Mouse (Mus musculus) kidney, embryonic 14.5 days (tissue): ENCODE results near the gene Rp9. TPM values are rescaled to one million over a fixed set of nuclear protein-coding genes. Genes with fewer than 3 reads are reported as not detected.
"Not testable (repeated sequence)": the region's sequence is repeated elsewhere in the genome, so short reads cannot be mapped to it uniquely, and the experiment has no call there.

Experiments used
- ATAC-seq: fragments of 200-750 bp; cut with Nextera tagmentation; 2 replicates; pipeline ENCODE4 v1.8.0; 2017; ENCODE audit warnings: moderate number of reproducible peaks, mild to moderate bottlenecking, moderate TSS enrichment, moderate library complexity; ENCODE audit not compliant: low FRiP score, low TSS enrichment
- H3K27ac ChIP-seq: fragments of 300-500 bp; sonication (generic); 2 replicates; pipeline ENCODE4 v1.5.1; 2014; ENCODE audit warnings: low read depth, mild to moderate bottlenecking, low read length, moderate library complexity, mixed read lengths
- H3K27me3 ChIP-seq: fragments of 300-500 bp; sonication (generic); 2 replicates; pipeline ENCODE4 v1.6.1; 2014; ENCODE audit warnings: mild to moderate bottlenecking, low read length; ENCODE audit not compliant: control insufficient read depth, insufficient read depth
- H3K36me3 ChIP-seq: fragments of 300-500 bp; sonication (generic); 2 replicates; pipeline ENCODE4 v1.6.1; 2014; ENCODE audit warnings: low read length, mixed read lengths; ENCODE audit not compliant: control insufficient read depth, insufficient read depth
- H3K4me1 ChIP-seq: fragments of 300-500 bp; sonication (generic); 2 replicates; pipeline ENCODE4 v1.6.1; 2014; ENCODE audit warnings: low read length, mixed read lengths; ENCODE audit not compliant: control insufficient read depth, insufficient read depth
- H3K4me2 ChIP-seq: fragments of 300-500 bp; sonication (generic); replicated peaks from 2 replicates; pipeline ENCODE4 v1.6.1; 2014; ENCODE audit warnings: low read depth, mild to moderate bottlenecking, low read length
- H3K4me3 ChIP-seq: fragments of 300-500 bp; sonication (generic); 2 replicates; pipeline ENCODE4 v1.5.1; 2014; ENCODE audit warnings: mild to moderate bottlenecking, low read length
- H3K9ac ChIP-seq: fragments of 300-500 bp; sonication (generic); 2 replicates; pipeline ENCODE4 v1.6.1; 2014; ENCODE audit warnings: low read depth, mild to moderate bottlenecking, low read length, moderate library complexity
- H3K9me3 ChIP-seq: fragments of 300-500 bp; sonication (generic); 2 replicates; pipeline ENCODE4 v1.6.1; 2016; ENCODE audit warnings: low read length; ENCODE audit not compliant: control insufficient read depth
- WGBS: fragments of 180-500 bp; shearing (Covaris S2); extraction: QIAGEN DNeasy Blood & Tissue Kit; methylation state at CpG from one replicate; pipeline ENCODE4 v1.1.7; 2014; 5-methylcytosine and 5-hydroxymethylcytosine counted together
- polyA plus RNA-seq: library from polyadenylated mRNA; unstranded; fragments of >200 nt; fragmentation: Nextera tagmentation; extraction: Ambion mirVana; gene quantifications from 2 replicates; pipeline ENCODE4 v1.2.1, GENCODE M21; 2014

Gene Rp9
- polyA plus RNA-seq, 1 experiment from 2014 or later, result 72.1 TPM

DNA sequence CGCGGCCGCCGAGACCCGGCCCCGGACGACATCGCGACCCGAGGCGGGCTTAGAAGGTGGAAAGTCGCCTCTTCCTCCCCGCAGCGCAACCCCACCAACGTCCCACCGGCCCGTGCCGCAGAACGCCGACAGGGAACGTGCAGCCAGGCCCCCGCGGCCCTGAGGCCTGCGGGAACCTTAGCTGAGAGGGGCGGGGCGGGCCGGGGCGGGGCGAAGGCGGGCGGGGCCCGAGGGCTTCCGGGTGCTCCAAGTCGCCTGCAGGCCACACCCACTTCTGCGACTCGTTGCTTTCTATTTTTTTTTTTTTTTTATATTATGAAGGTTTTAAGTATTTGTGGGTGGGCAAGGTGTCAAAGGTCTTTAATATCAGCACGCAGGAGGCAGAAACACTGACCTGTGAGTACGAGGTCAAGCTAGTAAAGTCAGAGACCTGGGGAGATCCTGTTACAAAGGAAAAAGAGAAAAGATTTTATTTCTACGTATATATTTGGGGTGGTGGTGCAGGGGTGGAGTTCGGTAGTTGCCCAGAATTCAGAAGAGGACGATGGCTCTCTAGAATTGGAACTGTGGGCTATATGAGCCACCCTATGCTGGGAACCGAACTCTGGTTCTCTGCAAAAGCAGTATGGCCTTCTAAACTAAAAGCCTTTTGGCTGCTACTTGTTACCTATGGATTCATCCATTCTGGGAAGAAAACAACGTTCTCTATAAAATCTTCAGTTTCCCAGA is 1.2 kb downstream of the Rp9 start:
- H3K36me3 ChIP-seq, result peaks cover 6% of the 10 kb centered on the region
- WGBS, result 5% methylated on average over 34 of the region's 43 CpGs
- peak overlapping the region; percentile 84 for H3K27ac ChIP-seq

DNA sequence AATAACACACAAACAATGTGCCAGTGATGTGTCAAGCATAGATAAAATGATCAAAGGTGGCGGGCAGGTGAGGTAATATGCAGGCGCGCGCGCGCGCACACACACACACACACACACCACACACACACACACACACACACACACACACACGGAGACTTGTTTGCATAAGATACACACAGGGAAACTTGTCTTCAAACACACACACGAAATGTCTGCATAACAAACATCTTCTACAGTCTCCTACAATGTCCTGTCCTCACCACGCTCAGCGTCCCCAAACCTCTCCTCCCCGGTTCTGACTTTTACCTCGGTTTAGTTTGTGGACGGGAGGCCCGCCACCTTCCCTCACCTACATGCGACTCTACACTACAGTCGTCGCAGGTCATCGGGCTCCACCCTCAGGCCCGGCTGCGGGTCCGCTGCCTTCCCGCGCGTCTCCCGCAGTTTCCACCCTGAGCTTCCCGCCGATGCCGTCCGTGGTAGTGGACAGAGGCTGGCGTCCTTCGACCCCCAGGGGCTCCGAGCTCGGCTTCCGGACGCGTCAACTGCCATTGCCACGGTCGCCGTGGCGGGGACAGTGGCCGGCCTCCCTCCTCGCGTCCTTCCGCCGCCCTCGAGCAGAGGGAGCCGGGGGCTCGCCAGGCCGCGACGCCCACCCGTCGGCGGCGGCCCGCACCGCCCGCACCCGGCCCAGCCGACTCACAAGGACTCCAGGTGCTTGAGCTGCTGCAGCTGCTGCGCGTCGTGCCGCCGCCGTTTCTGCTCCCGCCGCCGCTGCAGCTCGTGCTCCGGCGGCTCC is 2.0 kb downstream of the Rp9 start:
- ATAC-seq, result peak; percentile 77
- Histone ChIP-seq H3K27me3 (no peaks in the 10 kb centered on the region), H3K4me1 (no peaks in the 10 kb centered on the region), H3K27ac (peak overlapping the region; percentile 84), H3K4me2 (peak overlapping the region; percentile 72), H3K9me3 (no peaks in the 10 kb centered on the region), H3K4me3 (peak overlapping the region; percentile 92), H3K36me3 (peaks cover 6% of the 10 kb centered on the region), H3K9ac (peak overlapping the region; percentile 88)
- WGBS, result 1% methylated on average over 68 of the region's 73 CpGs

More for the DNA sequence above, 1.2 kb downstream of the Rp9 start:
- Histone ChIP-seq H3K4me3 (peak overlapping the region; percentile 92), H3K9ac (peak overlapping the region; percentile 88), H3K4me1 (no peaks in the 10 kb centered on the region), H3K27me3 (no peaks in the 10 kb centered on the region), H3K4me2 (peak overlapping the region; percentile 72), H3K9me3 (no peaks in the 10 kb centered on the region)
- ATAC-seq, result peak; percentile 92

DNA sequence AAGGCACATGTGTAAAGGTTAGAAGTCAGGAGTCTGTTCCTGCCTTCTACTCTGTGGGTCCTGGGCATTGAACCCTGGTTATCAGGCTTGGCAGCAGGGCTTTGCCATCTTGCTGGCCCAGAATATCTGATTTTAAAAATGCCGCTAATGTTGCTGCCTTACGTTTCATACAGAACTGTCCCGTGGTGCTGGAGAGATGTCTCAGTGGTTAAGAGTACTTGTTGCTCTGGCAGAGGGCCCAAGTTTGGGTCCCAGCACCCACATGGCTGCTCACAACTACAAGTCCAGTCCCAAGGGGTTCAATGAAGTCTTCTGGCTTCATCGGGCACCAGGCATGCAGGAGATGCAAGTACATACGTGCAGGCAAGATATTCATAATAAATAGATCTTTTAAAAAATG is 3.3 kb downstream of the Rp9 start:
- 92% methylated on average over 5 of the region's 5 CpGs for WGBS
- H3K27ac ChIP-seq, result no peak overlapping the region
- no peak overlapping the region for H3K4me2 ChIP-seq
- H3K9ac ChIP-seq, result no peak overlapping the region
- ATAC-seq, result no peak
- H3K4me1 ChIP-seq, result no peaks in the 10 kb centered on the region
- H3K27me3 ChIP-seq, result no peaks in the 10 kb centered on the region
- H3K4me3 ChIP-seq, result no peak overlapping the region
- no peaks in the 10 kb centered on the region for H3K9me3 ChIP-seq
- H3K36me3 ChIP-seq, result peaks cover 10% of the 10 kb centered on the region

DNA sequence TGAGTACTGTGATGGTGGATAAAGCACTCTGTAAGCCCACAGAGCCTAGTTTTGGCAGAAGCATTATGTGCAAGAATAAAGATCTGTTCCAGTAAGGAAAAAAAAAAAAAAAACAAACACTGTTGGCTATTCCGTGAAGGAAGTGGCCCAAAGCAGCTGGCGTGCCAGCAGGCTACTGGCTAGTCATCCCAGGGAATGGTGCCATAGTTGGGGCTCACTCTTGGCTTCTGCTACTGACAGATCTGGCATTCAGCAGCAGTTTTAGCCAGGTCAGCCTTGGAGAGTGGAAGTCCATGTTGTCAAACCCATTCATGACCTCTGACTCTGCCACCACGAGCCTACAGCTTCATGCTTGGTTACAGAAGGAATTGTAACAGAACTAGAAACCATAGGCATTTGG is 7.6 kb downstream of the Rp9 start:
- H3K4me3 ChIP-seq, result no peak overlapping the region
- H3K27ac ChIP-seq, result no peak overlapping the region
- no peak overlapping the region for H3K9ac ChIP-seq
- H3K4me1 ChIP-seq, result no peaks in the 10 kb centered on the region
- no peak overlapping the region for H3K4me2 ChIP-seq
- no peak for ATAC-seq
- H3K36me3 ChIP-seq, result peaks cover 24% of the 10 kb centered on the region
- H3K9me3 ChIP-seq, result no peaks in the 10 kb centered on the region
- WGBS, result 94% methylated on average over 3 of the region's 3 CpGs
- H3K27me3 ChIP-seq, result no peaks in the 10 kb centered on the region

DNA sequence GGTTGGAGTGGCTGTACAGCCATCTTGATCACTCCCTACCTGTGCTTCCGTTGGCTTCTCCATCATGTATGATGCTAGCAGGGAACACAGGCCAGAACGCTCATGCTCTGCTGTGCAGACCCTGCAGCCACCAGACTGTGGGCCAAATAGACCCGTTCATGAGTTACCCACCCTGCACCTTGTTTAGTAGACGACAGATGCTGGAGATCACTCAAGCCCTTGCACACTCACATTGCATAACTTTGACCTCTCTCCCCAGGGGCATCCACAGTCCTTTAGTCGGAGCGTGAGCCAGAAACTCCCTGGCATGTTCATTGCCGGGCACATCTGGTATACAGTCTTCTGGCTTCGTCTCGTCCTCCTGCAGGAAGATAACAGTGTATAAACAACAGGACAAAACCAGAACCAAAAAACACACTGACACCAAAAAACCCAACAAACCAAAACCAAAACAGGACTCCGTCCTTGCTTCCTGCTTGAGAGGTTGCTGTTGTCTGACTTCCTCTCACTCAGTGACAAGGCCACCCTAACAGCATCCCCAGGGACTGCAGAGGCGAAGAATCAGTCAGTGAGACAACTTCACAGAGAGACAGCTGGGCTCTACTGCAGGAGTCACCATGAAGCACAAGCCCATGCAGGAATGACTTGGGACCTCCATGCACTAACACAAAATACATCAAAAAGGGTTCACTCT is 12.3 kb downstream of the Rp9 start:
- no peak overlapping the region for H3K27ac ChIP-seq
- 85% methylated on average over 11 of the region's 11 CpGs for WGBS
- no peaks in the 10 kb centered on the region for H3K9me3 ChIP-seq
- no peaks in the 10 kb centered on the region for H3K4me1 ChIP-seq
- H3K9ac ChIP-seq, result no peak overlapping the region
- H3K4me2 ChIP-seq, result no peak overlapping the region
- H3K27me3 ChIP-seq, result no peaks in the 10 kb centered on the region
- ATAC-seq, result no peak
- H3K36me3 ChIP-seq, result peaks cover 60% of the 10 kb centered on the region
- H3K4me3 ChIP-seq, result no peak overlapping the region

DNA sequence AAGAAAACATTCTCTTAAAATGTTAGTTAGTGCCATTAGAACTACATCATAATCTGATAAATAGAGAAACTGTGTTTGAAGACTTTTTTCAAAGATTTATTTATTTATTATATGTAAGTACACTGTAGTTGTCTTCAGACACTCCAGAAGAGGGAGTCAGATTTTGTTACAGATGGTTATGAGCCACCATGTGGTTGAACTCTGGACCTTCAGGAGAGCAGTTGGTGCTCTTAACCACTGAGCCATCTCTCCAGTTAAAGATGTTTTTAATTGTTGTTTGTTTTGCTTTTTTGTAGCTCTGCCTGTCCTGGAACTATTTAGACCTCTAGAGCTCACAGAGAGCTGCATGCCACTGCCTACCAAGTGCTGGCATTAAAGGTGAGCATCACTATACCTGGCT is 14.5 kb downstream of the Rp9 start:
- Histone ChIP-seq H3K4me1 (no peaks in the 10 kb centered on the region), H3K4me2 (no peak overlapping the region), H3K27ac (no peak overlapping the region), H3K36me3 (peaks cover 73% of the 10 kb centered on the region), H3K9ac (no peak overlapping the region), H3K4me3 (no peak overlapping the region), H3K9me3 (no peaks in the 10 kb centered on the region), H3K27me3 (no peaks in the 10 kb centered on the region)
- no peak for ATAC-seq

DNA sequence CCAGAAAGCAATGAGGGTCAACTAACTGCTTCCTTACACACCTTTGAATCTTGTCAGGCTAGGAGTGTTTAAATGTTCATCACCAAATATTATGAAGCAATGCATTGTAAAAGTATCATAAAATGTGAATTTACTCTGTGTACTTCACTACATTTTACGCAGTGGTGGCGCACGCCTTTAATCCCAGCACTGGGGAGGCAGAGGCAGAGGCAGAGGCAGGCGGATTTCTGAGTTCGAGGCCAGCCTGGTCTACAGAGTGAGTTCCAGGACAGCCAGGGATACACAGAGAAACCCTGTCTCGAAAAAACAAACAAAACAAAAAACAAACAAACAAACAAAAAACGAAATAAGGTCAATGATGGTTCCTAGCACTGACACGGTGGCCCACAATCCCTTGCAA is 15.6 kb downstream of the Rp9 start, which contains the start of gene Gm17545:
TSS of gene Gm17545 (plus strand) at position 301 of the 400 bp plus-strand sequence.
- H3K4me1 ChIP-seq, H3K9ac ChIP-seq, H3K9me3 ChIP-seq, H3K27ac ChIP-seq, ATAC-seq, H3K4me2 ChIP-seq, H3K4me3 ChIP-seq, H3K27me3 ChIP-seq: not testable (repeated sequence)
- peaks cover 81% of the 10 kb centered on the region for H3K36me3 ChIP-seq
- WGBS, result 92% methylated on average over 8 of the region's 8 CpGs

DNA sequence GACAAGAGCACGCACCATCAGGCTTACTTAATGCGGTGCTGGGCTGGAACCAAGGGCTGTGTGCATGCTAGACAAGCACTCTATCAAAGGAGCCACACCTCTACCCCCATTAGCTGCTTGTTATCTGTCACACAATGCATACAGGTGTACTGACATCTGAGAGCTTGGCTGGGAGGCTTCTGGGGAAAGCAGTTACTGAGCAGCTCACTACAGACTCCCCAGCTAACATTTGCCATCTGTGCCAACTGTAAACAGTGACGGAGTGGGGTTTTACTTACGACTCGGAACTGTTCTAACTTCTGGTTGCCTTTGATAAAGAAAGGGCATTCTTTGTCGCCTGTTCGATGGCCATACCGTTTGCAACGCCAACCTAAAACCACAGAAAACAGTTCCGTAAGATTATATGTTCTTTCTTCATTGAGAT is 16.0 kb downstream of the Rp9 start:
- H3K36me3 ChIP-seq, result peaks cover 86% of the 10 kb centered on the region
- no peak overlapping the region for H3K27ac ChIP-seq
- H3K4me2 ChIP-seq, result no peak overlapping the region
- H3K27me3 ChIP-seq, result no peaks in the 10 kb centered on the region
- ATAC-seq, result no peak
- H3K9ac ChIP-seq, result no peak overlapping the region
- H3K4me1 ChIP-seq, result no peaks in the 10 kb centered on the region
- WGBS, result 93% methylated on average over 10 of the region's 10 CpGs
- no peak overlapping the region for H3K4me3 ChIP-seq
- no peaks in the 10 kb centered on the region for H3K9me3 ChIP-seq

DNA sequence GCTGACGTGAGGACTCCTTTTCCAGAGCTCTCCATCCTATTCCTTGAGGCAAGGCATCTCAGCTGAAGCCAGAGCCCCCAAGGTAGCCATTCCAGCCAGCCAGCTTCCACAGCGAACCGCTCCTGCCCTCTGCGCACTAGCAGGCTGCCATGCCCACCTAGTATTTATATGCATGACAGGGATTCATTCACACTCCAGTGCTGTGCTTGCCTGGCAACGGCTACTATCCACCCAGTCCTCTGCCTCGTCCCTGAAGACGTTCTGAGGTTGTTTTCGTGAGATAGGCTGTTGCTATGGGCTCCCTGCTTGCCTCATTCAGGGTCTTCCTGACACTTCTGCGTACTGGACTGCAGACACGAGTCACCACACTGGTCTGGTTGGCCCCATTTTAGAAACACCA is 16.8 kb downstream of the Rp9 start:
- no peak for ATAC-seq
- no peaks in the 10 kb centered on the region for H3K9me3 ChIP-seq
- H3K4me3 ChIP-seq, result no peak overlapping the region
- H3K9ac ChIP-seq, result no peak overlapping the region
- H3K4me1 ChIP-seq, result no peaks in the 10 kb centered on the region
- H3K27ac ChIP-seq, result no peak overlapping the region
- 89% methylated on average over 10 of the region's 10 CpGs for WGBS
- H3K27me3 ChIP-seq, result no peaks in the 10 kb centered on the region
- no peak overlapping the region for H3K4me2 ChIP-seq
- H3K36me3 ChIP-seq, result peaks cover 92% of the 10 kb centered on the region
